Mouse (Mus musculus) cortical plate, adult 2 months (tissue): Measurements from ENCODE around the gene Ppm1l.

Source experiments
- CTCF ChIP-seq: fragments of 200-500 bp; IDR thresholded peaks from 2 replicates; pipeline ENCODE4 v1.5.1; 2011; ENCODE audit warnings: mild to moderate bottlenecking, control low read depth, low read length; ENCODE audit not compliant: insufficient read depth; ENCODE audit errors: extremely low read depth
- POLR2A ChIP-seq: fragments of 200-500 bp; IDR thresholded peaks from 2 replicates; pipeline ENCODE4 v1.6.1; 2011; ENCODE audit warnings: mild to moderate bottlenecking, low read length, control low read depth; ENCODE audit not compliant: insufficient read depth; ENCODE audit errors: extremely low read depth

DNA sequence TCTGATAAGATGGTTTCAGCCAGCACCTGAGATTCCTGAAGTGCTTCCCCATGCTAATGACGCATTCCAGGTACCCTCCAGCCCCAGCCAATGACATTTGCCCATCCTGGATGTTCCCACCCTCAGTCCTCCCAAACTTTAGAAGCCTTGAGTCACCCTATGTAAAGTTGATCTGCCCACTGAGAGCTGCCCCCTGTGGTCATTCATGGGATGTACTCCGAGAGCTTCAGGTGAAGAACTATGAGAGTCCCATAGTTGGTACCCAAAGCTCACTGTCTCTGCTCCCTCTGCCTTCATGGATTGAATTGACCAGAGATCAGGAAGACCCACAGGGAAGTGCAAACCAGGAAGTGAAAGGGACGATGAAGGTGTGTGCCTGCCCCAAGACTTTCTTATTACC is 91.4 kb downstream of the Ppm1l start:
- TF ChIP-seq CTCF (no peak), POLR2A (no peak)
